Mouse (Mus musculus): ENCODE data around the gene Slc51a.
"Not testable (repeated sequence)": the region's sequence is repeated elsewhere in the genome, so short reads cannot be mapped to it uniquely, and the experiment has no call there.

Slc51a gene

GRCm38 (mm10) chr16:32468488-32468887, 19.2 kb downstream of the Slc51a start:
- no peak for DNase-seq (ENCODE audit: low spot score)

- no peak for DNase-seq (ENCODE audit: low spot score)
Measured at GRCm38 (mm10) chr16:32464908-32465307, 22.8 kb downstream of the Slc51a start.

- DNase-seq (ENCODE audit: low spot score), result no peak
Measured at GRCm38 (mm10) chr16:32463426-32463825, 24.3 kb downstream of the Slc51a start.

- DNase-seq (ENCODE audit: low spot score), result no peak
Measured at GRCm38 (mm10) chr16:32462950-32463349, 24.7 kb downstream of the Slc51a start.

DNA sequence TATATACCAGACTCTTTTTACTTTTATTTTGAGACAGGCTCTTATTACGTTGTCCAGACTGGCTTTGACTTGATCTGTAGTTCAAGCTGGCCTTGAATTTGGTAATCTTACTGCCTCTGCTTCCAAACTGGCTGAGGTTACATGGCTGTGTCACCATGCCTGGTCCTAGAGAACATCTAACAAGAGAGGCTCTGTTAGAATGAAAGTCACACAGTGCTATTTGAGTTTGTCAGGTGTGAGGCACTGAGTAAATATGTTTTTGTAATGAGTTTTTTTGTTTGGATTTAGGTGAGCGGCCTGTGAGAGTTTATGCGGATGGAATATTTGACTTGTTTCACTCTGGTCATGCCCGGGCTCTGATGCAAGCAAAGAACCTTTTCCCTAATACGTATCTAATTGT, 26.0 kb downstream of the Slc51a start:
- no peak for DNase-seq (ENCODE audit: low spot score)

DNA sequence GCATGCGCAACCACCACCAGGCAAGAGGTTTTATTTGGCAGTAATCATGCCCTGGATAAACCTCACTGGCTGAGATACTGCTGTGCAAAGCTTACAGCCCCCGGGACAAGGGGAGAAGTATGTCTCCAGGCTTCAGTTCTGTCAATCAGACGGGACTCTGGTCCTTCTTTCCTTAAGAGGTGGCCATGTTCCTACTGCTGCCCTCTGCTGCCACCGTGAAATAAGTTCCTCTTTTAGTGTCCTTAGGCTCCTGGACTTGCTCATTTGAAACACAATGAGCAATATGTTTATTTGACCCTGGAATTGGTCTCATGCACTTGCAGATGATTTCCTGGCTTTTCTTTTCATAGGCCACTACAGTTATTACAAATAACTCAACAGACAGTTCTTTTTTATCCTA, 27.2 kb downstream of the Slc51a start:
- no peak for DNase-seq (ENCODE audit: low spot score)

DNA sequence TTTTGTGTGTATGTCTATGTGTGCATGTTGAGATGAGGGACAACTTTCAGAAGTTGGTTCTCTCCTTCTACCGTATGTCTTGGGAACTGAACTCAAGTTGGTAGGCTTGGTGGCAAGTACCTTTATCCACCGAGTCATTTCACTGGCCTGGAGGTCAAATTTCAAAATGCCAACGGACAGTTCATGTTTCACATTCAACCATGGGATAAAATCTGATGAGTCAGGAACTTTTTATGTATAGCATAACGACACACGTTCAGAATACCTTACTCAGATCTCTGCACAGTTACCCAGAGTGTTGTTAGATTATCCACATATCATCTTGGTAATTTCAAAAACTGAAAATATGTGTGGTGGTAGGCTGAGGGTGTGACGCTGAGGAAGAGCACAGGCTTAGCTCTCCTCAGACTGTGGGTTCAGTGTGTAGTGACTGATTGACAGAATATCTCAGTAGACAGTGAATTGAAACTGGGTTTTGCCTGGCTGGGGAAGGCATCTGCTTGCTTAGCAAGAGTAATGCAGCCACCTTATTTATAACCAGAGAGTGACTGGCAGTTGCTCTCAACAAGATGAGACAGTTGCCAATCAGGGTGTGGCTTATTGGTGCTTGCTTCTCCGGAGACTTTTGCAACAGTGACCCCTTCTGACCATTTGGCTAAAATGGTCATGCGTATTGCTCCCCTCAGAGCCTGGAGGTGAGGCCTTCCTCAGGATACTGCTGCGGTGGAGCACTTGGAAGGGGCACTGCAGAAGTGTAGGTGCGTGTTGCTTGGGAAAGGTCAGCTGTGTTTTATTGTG, 29.9 kb downstream of the Slc51a start:
- peak; percentile 81 for DNase-seq (ENCODE audit: low spot score)

GRCm38 (mm10) chr16:32456761-32457160, 30.9 kb downstream of the Slc51a start:
- no peak for DNase-seq (ENCODE audit: low spot score)

DNA sequence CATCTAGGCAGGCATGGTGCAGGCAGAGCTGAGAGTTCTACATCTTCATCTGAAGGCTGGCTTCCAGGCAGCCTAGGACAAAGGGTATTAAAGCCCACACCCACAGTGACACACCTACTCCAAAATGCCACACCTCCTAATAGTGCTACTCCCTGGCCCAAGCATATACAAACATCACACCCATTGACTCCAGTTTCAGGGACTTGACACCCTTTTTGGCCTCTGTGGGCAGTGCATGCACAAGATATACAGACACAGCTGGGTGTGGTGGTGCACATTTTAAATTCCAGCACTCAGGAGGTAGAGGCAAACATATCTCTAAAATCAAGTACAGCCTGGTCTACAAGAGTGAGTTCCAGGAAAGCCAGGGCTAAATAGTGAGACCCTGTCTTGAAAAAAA, 31.6 kb downstream of the Slc51a start:
- no peak for DNase-seq (ENCODE audit: low spot score)

GRCm38 (mm10) chr16:32454646-32455045, 33.0 kb downstream of the Slc51a start:
- no peak for DNase-seq (ENCODE audit: low spot score)

GRCm38 (mm10) chr16:32453102-32453501, 34.6 kb downstream of the Slc51a start:
- no peak for DNase-seq (ENCODE audit: low spot score)

- no peak for DNase-seq (ENCODE audit: low spot score)
Measured at GRCm38 (mm10) chr16:32450133-32450532, 37.5 kb downstream of the Slc51a start.

GRCm38 (mm10) chr16:32449665-32450064, 38.0 kb downstream of the Slc51a start:
- DNase-seq (ENCODE audit: low spot score), result peak; percentile 23

DNA sequence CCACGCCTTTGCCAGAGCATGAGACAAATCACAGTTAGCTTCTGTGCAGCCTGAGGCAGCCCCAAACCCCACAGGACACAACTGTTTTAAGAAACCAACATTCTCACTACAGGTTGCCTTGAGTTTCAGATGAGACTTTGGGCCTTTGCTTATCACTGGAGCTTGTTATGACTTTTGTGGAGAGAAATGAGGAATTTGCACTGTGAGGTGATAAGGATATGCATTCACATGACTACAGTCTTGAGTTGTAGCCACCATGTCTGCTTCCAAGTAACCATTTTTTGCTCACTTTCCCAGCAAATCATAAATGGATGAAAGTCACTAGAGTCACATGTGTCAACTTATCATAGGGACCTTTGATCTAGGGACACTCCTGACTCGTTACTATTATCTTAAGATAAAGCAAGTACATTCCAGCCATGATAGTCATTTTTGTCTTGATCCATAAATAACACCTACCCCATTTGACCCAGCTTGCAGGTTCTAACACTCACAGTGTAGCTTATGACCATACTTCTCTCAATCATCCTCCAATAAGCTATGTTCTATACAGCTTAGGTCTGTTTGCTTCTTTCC, 41.0 kb downstream of the Slc51a start:
- DNase-seq (ENCODE audit: low spot score), result no peak

- DNase-seq (ENCODE audit: low spot score), result no peak
Measured at GRCm38 (mm10) chr16:32445558-32445957, 42.1 kb downstream of the Slc51a start.

GRCm38 (mm10) chr16:32444615-32445014, 43.1 kb downstream of the Slc51a start:
- DNase-seq (ENCODE audit: low spot score), result not testable (repeated sequence)

DNA sequence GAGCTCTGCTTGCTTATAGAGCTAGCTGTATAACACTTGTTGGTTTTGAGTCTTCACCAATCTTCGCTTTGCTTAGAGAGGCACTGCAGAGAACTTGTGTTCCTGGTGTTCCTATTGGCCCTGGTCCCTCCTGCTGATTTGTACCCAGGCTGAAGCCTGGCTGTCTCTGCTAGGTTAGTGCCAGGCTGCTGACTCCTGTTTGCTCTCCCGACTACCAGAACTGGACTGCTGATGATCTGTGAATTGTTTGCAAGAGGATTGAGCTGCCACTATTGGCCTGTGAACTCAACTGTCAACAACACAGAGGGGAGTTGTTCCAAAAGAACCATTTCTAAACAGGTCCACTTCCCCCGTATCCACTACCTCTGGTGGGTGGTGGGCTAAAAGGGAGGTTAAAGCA, 46.2 kb downstream of the Slc51a start:
- DNase-seq (ENCODE audit: low spot score), result no peak

DNA sequence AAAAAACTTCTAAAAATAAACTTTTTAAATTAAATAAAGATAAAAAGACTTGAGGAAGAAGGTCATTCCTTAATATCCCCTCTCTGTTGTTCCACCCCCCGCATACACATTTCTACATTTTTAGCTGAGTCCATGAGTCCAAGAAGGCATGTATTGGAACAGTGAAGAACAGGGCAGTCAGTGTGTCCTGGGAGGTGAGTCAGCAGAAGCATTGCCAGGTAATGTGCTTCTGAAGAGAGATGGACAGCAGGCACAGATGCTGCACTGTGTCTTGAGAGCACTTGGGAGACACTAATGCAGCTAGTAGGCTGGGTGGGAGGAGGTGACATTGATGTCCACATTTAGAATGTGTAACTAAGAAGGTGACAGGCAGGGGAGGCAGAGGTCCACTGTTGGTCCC, 50.4 kb downstream of the Slc51a start:
- no peak for DNase-seq (ENCODE audit: low spot score)

DNA sequence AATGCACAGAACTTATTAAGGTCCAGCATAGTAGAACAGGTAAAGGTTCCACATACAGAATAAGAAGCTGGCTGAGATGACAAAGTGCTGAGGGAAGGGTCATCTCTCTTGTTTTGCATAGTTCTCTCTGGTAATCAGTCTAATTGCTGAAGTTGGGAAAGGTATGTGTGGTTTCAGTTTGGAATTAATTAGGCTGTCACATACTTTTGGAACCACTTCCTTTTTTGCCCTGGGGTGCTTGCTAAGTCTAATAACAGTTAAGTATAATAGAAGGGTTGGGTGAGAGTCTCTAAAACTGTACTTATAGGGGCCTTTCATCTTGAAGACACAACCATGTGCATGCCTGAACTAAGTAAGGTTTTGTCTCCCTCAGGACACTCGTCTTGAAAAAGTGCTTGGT, 51.0 kb downstream of the Slc51a start:
- no peak for DNase-seq (ENCODE audit: low spot score)

- DNase-seq (ENCODE audit: low spot score), result no peak
Measured at GRCm38 (mm10) chr16:32434691-32435090, 53.0 kb downstream of the Slc51a start.

GRCm38 (mm10) chr16:32434066-32434465, 53.6 kb downstream of the Slc51a start:
- peak; percentile 91 for DNase-seq (ENCODE audit: low spot score)

DNA sequence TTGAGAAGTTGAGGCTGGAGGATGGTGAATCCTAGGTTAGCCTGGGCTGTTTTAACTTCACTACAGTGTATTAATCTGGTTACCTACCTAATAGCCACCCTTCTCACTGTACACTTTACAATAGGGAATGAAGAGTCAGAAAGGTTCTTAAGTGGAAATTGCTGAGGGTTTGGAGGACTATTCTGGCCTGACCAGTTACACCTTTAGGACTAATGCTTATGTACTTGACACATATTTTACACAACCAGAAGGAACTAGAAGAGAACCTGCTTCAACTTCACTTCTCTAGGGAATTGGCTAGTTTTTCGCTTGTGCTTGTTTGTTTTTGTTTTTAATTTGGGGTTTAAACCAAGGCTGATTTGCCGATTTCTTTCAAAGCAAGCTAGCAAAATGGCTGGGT, 54.5 kb downstream of the Slc51a start:
- DNase-seq (ENCODE audit: low spot score), result peak; percentile 35

- DNase-seq (ENCODE audit: low spot score), result no peak
Measured at GRCm38 (mm10) chr16:32431926-32432325, 55.8 kb downstream of the Slc51a start.

GRCm38 (mm10) chr16:32431047-32431591, 56.6 kb downstream of the Slc51a start:
- DNase-seq (ENCODE audit: low spot score), result peak; percentile 12

Data from lung, postnatal 25 days (tissue).